Comparison of ENCODE assay signal across 8 mouse cellular contexts in genomic region chr7:67644833-67645680, GRCm38 (mm10). TPM values are rescaled to one million over a fixed set of nuclear protein-coding genes. Genes with fewer than 3 reads are reported as not detected.
DNase-seq lines count a peak whose midpoint lies in the region; ATAC-seq and TF ChIP-seq lines count a peak whose summit lies in the region.

TSS of gene Lrrc28 (minus strand) at chr7:67645268.

- peaks cover 46% of the 10 kb centered on the region for H3K4me1 ChIP-seq in hindbrain, embryonic 10.5 days (replicated peaks)
- H3K4me1 ChIP-seq in lung, postnatal 0 days (ENCODE audit: insufficient read depth, low read depth, low read length), result peaks cover 3% of the 10 kb centered on the region; the same call in 1 of the 2 replicates

- peak; percentile 66 for TF ChIP-seq EP300 in lung, postnatal 0 days (IDR thresholded peaks at IDR 0.05)

- H3K27me3 ChIP-seq in hindbrain, embryonic 10.5 days (ENCODE audit: insufficient read depth, poor library complexity, severe bottlenecking), result no peaks in the 10 kb centered on the region
- no peaks in the 10 kb centered on the region for H3K27me3 ChIP-seq in lung, postnatal 0 days (replicated peaks; ENCODE audit: insufficient read depth, low read length)

- H3K9ac ChIP-seq in lung, postnatal 0 days (replicated peaks; ENCODE audit: low read depth), result peak within 1 kb of the TSS; percentile 87

- H3K9me3 ChIP-seq in hindbrain, embryonic 10.5 days, result no peaks in the 10 kb centered on the region
- H3K9me3 ChIP-seq in lung, postnatal 0 days (ENCODE audit: low read length), result no peaks in the 10 kb centered on the region

- H3K4me3 ChIP-seq in hindbrain, embryonic 10.5 days, result peak within 1 kb of the TSS; percentile 74
- H3K4me3 ChIP-seq in lung, postnatal 0 days (ENCODE audit: low read depth, low read length), result peak within 1 kb of the TSS; percentile 69

- DNase-seq in MN1 (ENCODE audit: low spot score), result peak; percentile 98
- peak; percentile 100 for DNase-seq in cerebellum, adult 9-10 months
- DNase-seq in hindbrain, embryonic 10.5 days (ENCODE audit: low spot score), result peak; percentile 99
- DNase-seq in layer of hippocampus, adult 9-11 months, result peak; percentile 99
- peak; percentile 100 for DNase-seq in lung, postnatal 0 days (ENCODE audit: low spot score)
- peak; percentile 94 for DNase-seq in ovary, postnatal 14 days (ENCODE audit: low spot score)
- DNase-seq in thymus, postnatal 14 days, result peak; percentile 99

- WGBS in hindbrain, embryonic 10.5 days, result under 1% methylated on average over 55 of the region's 55 CpGs
- WGBS in lung, postnatal 0 days, result under 1% methylated on average over 53 of the region's 55 CpGs

- TF ChIP-seq CTCF in lung, postnatal 0 days (IDR thresholded peaks at IDR 0.05), result no peak

- H3K36me3 ChIP-seq in hindbrain, embryonic 10.5 days, result no peaks in the 10 kb centered on the region
- H3K36me3 ChIP-seq in lung, postnatal 0 days (ENCODE audit: insufficient read depth, low read length), result 0 out of 2 replicates have a peak, but pooled peaks cover 6% of the 10 kb centered on the region

- peak within 1 kb of the TSS; percentile 92 for H3K27ac ChIP-seq in hindbrain, embryonic 10.5 days
- peak within 1 kb of the TSS; percentile 96 for H3K27ac ChIP-seq in lung, postnatal 0 days (ENCODE audit: low read length)

- ATAC-seq in frontal cortex, adult (ENCODE audit: low TSS enrichment), result peak; percentile 96
- peak; percentile 98 for ATAC-seq in lung, postnatal 0 days

- peak within 1 kb of the TSS; percentile 76 for H3K4me2 ChIP-seq in lung, postnatal 0 days (replicated peaks; ENCODE audit: low read depth, low read length)

RNA-seq across cellular contexts. Expression of gene Lrrc28, which starts in this region (rescaled TPM):
- polyA plus RNA-seq in hindbrain, embryonic 10.5 days (2016; fragmentation: Nextera tagmentation; extraction: Ambion mirVana), result 19.9 and 25.1 TPM in 2 replicates
- polyA plus RNA-seq in lung, postnatal 0 days (2015; fragmentation: Nextera tagmentation; extraction: Ambion mirVana), result 13.4 and 14.0 TPM in 2 replicates

Comparison
In these comparisons a context has a peak if more than half of its experiments do, and no peak if none do; other contexts are left out.
1. Peak in every context shown above with its lines: DNase-seq, ATAC-seq, H3K4me3 ChIP-seq and H3K27ac ChIP-seq.